Mouse (Mus musculus) hindbrain, postnatal 0 days (tissue): Measurements from ENCODE around the gene Galc. TPM values are rescaled to one million over a fixed set of nuclear protein-coding genes. Genes with fewer than 3 reads are reported as not detected.

Experiments used
- ATAC-seq: fragments of 200-750 bp; cut with Nextera tagmentation; 2 replicates; pipeline ENCODE4 v1.8.0; 2017; ENCODE audit warnings: mild to moderate bottlenecking, moderate TSS enrichment, moderate library complexity
- DNase-seq: peaks from one replicate; pipeline ENCODE4 v3.0.0-alpha.2; 2015; ENCODE audit warnings: low spot score
- H3K27ac ChIP-seq: fragments of 300-500 bp; sonication (generic); 2 replicates; pipeline ENCODE4 v1.5.1; 2014; ENCODE audit warnings: mild to moderate bottlenecking
- H3K27me3 ChIP-seq: fragments of 300-500 bp; sonication (generic); 2 replicates; pipeline ENCODE4 v1.6.1; 2014; ENCODE audit warnings: low read length, mixed read lengths; ENCODE audit not compliant: insufficient read depth
- H3K36me3 ChIP-seq: fragments of 300-500 bp; sonication (generic); 2 replicates; pipeline ENCODE4 v1.6.1; 2014; ENCODE audit warnings: low read length, mixed read lengths; ENCODE audit not compliant: insufficient read depth
- H3K4me1 ChIP-seq: fragments of 300-500 bp; sonication (generic); 2 replicates; pipeline ENCODE4 v1.6.1; 2014; ENCODE audit warnings: antibody characterized with exemption, low read length, mixed read lengths; ENCODE audit not compliant: insufficient read depth
- H3K4me2 ChIP-seq: fragments of 300-500 bp; sonication (generic); 2 replicates; pipeline ENCODE4 v1.6.1; 2014; ENCODE audit warnings: low read depth, mild to moderate bottlenecking, low read length, moderate library complexity, mixed read lengths
- H3K4me3 ChIP-seq: fragments of 300-500 bp; sonication (generic); 2 replicates; pipeline ENCODE4 v1.5.1; 2014; ENCODE audit warnings: low read length
- H3K9ac ChIP-seq: fragments of 300-500 bp; sonication (generic); replicated peaks from 2 replicates; pipeline ENCODE4 v1.6.1; 2014; ENCODE audit warnings: mild to moderate bottlenecking, low read length, moderate library complexity, mixed read lengths
- H3K9me3 ChIP-seq: fragments of 300-500 bp; sonication (generic); 2 replicates; pipeline ENCODE4 v1.6.1; 2016; ENCODE audit warnings: low read length, mixed read lengths
- CTCF ChIP-seq: IDR thresholded peaks from 2 replicates; pipeline ENCODE4 v1.5.1; 2016; ENCODE audit warnings: antibody characterized with exemption, control low read depth, low read depth
- WGBS: fragments of 180-500 bp; shearing (Covaris S2); extraction: QIAGEN DNeasy Blood & Tissue Kit; methylation state at CpG from one replicate; pipeline ENCODE4 v1.1.7; 2014; 5-methylcytosine and 5-hydroxymethylcytosine counted together
- polyA plus RNA-seq: library from polyadenylated mRNA; unstranded; fragments of >200 nt; fragmentation: Nextera tagmentation; extraction: Ambion mirVana; gene quantifications from 2 replicates; pipeline ENCODE4 v1.2.1, GENCODE M21; 2015
- total RNA-seq: library from RNA; depleted of rRNA; stranded (reverse); fragments of >200 nt; gene quantifications from 2 replicates; pipeline ENCODE4 v1.2.3, GENCODE M21; 2014

Galc gene
- total and polyA plus RNA-seq, 2 experiments from 2014 or later, result 12.2 to 19.1 TPM

GRCm38 (mm10) chr12:98212457-98213175 is 46.6 kb downstream of the Galc start:
- Histone ChIP-seq H3K4me1 (no peaks in the 10 kb centered on the region), H3K4me2 (no peak overlapping the region), H3K9me3 (no peaks in the 10 kb centered on the region), H3K9ac (no peak overlapping the region), H3K4me3 (no peak overlapping the region), H3K36me3 (peaks cover 12% of the 10 kb centered on the region; the same call in 1 of the 2 replicates), H3K27me3 (no peaks in the 10 kb centered on the region), H3K27ac (no peak overlapping the region)
- 87% methylated on average over 13 of the region's 13 CpGs for WGBS
- peak; percentile 74 for DNase-seq
- ATAC-seq, result peak; percentile 54; the same call in 1 of the 2 replicates
- peak; percentile 86 for TF ChIP-seq CTCF

- Histone ChIP-seq H3K9me3 (no peaks in the 10 kb centered on the region), H3K27me3 (no peaks in the 10 kb centered on the region), H3K4me2 (no peak overlapping the region), H3K36me3 (peaks cover 12% of the 10 kb centered on the region; the same call in 1 of the 2 replicates), H3K4me3 (no peak overlapping the region), H3K4me1 (no peaks in the 10 kb centered on the region), H3K27ac (no peak overlapping the region), H3K9ac (no peak overlapping the region)
- no peak for TF ChIP-seq CTCF
- DNase-seq (no peak), ATAC-seq (no peak)
- WGBS, result 91% methylated on average over 6 of the region's 6 CpGs
Measured at GRCm38 (mm10) chr12:98210495-98210894, 48.8 kb downstream of the Galc start.

- Histone ChIP-seq H3K4me3 (no peak overlapping the region), H3K27me3 (no peaks in the 10 kb centered on the region), H3K9me3 (no peaks in the 10 kb centered on the region), H3K4me1 (no peaks in the 10 kb centered on the region), H3K27ac (no peak overlapping the region), H3K36me3 (0 out of 2 replicates have a peak, but pooled peaks cover under 1% of the 10 kb centered on the region), H3K9ac (no peak overlapping the region), H3K4me2 (no peak overlapping the region)
- DNase-seq (no peak), ATAC-seq (no peak)
- no peak for TF ChIP-seq CTCF
- 79% methylated on average over 10 of the region's 10 CpGs for WGBS
Measured at GRCm38 (mm10) chr12:98208104-98208503, 51.2 kb downstream of the Galc start.

- no peak overlapping the region for H3K27ac ChIP-seq
- H3K4me3 ChIP-seq, result no peak overlapping the region
- ATAC-seq (no peak), DNase-seq (no peak)
- H3K27me3 ChIP-seq, result no peaks in the 10 kb centered on the region
- no peaks in the 10 kb centered on the region for H3K4me1 ChIP-seq
- H3K36me3 ChIP-seq, result no peaks in the 10 kb centered on the region
- WGBS, result 82% methylated on average over 4 of the region's 4 CpGs
- no peaks in the 10 kb centered on the region for H3K9me3 ChIP-seq
- TF ChIP-seq CTCF, result no peak
- no peak overlapping the region for H3K4me2 ChIP-seq
- H3K9ac ChIP-seq, result no peak overlapping the region
Measured at GRCm38 (mm10) chr12:98205450-98206051, 53.7 kb downstream of the Galc start.

GRCm38 (mm10) chr12:98197401-98197800 is 61.9 kb downstream of the Galc start:
- Histone ChIP-seq H3K36me3 (no peaks in the 10 kb centered on the region), H3K9me3 (no peaks in the 10 kb centered on the region), H3K4me3 (no peak overlapping the region), H3K4me1 (no peaks in the 10 kb centered on the region), H3K27me3 (no peaks in the 10 kb centered on the region), H3K9ac (no peak overlapping the region), H3K4me2 (no peak overlapping the region), H3K27ac (no peak overlapping the region)
- ATAC-seq (no peak), DNase-seq (no peak)
- no peak for TF ChIP-seq CTCF
- 62% methylated on average over 1 of the region's 1 CpGs for WGBS

- no peak overlapping the region for H3K4me2 ChIP-seq
- no peaks in the 10 kb centered on the region for H3K4me1 ChIP-seq
- no peak for DNase-seq
- H3K9me3 ChIP-seq, result no peaks in the 10 kb centered on the region
- H3K36me3 ChIP-seq, result no peaks in the 10 kb centered on the region
- 83% methylated on average over 1 of the region's 1 CpGs for WGBS
- TF ChIP-seq CTCF, result no peak
- no peaks in the 10 kb centered on the region for H3K27me3 ChIP-seq
- no peak overlapping the region for H3K4me3 ChIP-seq
- no peak overlapping the region for H3K27ac ChIP-seq
- ATAC-seq, result no peak
- no peak overlapping the region for H3K9ac ChIP-seq
Measured at GRCm38 (mm10) chr12:98190201-98190600, 69.1 kb downstream of the Galc start.

GRCm38 (mm10) chr12:98189096-98189495 is 70.2 kb downstream of the Galc start:
- Histone ChIP-seq H3K9me3 (no peaks in the 10 kb centered on the region), H3K4me1 (no peaks in the 10 kb centered on the region), H3K27me3 (no peaks in the 10 kb centered on the region), H3K4me3 (no peak overlapping the region), H3K27ac (no peak overlapping the region), H3K36me3 (no peaks in the 10 kb centered on the region), H3K9ac (no peak overlapping the region), H3K4me2 (no peak overlapping the region)
- WGBS, result 64% methylated on average over 9 of the region's 9 CpGs
- peak; percentile 33 for DNase-seq
- TF ChIP-seq CTCF, result no peak
- ATAC-seq, result no peak
